Mouse (Mus musculus) lung, postnatal 0 days (tissue): ENCODE measurements at regions not wholly inside any gene's neighbourhood (a gene's known extent, or its start where the extent isn't known, plus 50 kb on each side); places are given as distances from the start of the nearest gene placed in this dataset.

Source experiments
- ATAC-seq: fragments of 200-750 bp; cut with Nextera tagmentation; 2 replicates; pipeline ENCODE4 v1.8.0; 2017; ENCODE audit warnings: moderate library complexity
- DNase-seq: peaks from one replicate; pipeline ENCODE4 v3.0.0-alpha.2; 2016; ENCODE audit warnings: low spot score
- H3K27ac ChIP-seq: fragments of 300-500 bp; sonication (generic); 2 replicates; pipeline ENCODE4 v1.5.1; 2014; ENCODE audit warnings: antibody characterized with exemption, mild to moderate bottlenecking, low read length, mixed read lengths
- H3K27me3 ChIP-seq: fragments of 300-500 bp; sonication (generic); replicated peaks from 2 replicates; pipeline ENCODE4 v1.6.1; 2014; ENCODE audit warnings: low read length, mixed read lengths; ENCODE audit not compliant: insufficient read depth
- H3K36me3 ChIP-seq: fragments of 300-500 bp; sonication (generic); 2 replicates; pipeline ENCODE4 v1.6.1; 2014; ENCODE audit warnings: low read length, mixed read lengths; ENCODE audit not compliant: insufficient read depth
- H3K4me1 ChIP-seq: fragments of 300-500 bp; sonication (generic); 2 replicates; pipeline ENCODE4 v1.6.1; 2014; ENCODE audit warnings: antibody characterized with exemption, low read depth, low read length, mixed read lengths; ENCODE audit not compliant: insufficient read depth
- H3K4me2 ChIP-seq: fragments of 300-500 bp; sonication (generic); replicated peaks from 2 replicates; pipeline ENCODE4 v1.6.1; 2014; ENCODE audit warnings: low read depth, mild to moderate bottlenecking, low read length, moderate library complexity, mixed read lengths
- H3K4me3 ChIP-seq: fragments of 300-500 bp; sonication (generic); 2 replicates; pipeline ENCODE4 v1.5.1; 2014; ENCODE audit warnings: low read depth, low read length
- H3K9ac ChIP-seq: fragments of 300-500 bp; sonication (generic); replicated peaks from 2 replicates; pipeline ENCODE4 v1.6.1; 2014; ENCODE audit warnings: low read depth, mild to moderate bottlenecking
- H3K9me3 ChIP-seq: fragments of 300-500 bp; sonication (generic); 2 replicates; pipeline ENCODE4 v1.6.1; 2016; ENCODE audit warnings: low read length, mixed read lengths
- CTCF ChIP-seq: IDR thresholded peaks from 2 replicates; pipeline ENCODE4 v1.5.1; 2016; ENCODE audit warnings: antibody characterized with exemption, mild to moderate bottlenecking
- EP300 ChIP-seq: IDR thresholded peaks from 2 replicates; pipeline ENCODE4 v1.6.1; 2016; ENCODE audit warnings: antibody characterized with exemption, mild to moderate bottlenecking, control low read depth
- WGBS: fragments of 180-500 bp; shearing (Covaris S2); extraction: QIAGEN DNeasy Blood & Tissue Kit; methylation state at CpG from one replicate; pipeline ENCODE4 v1.1.7; 2014; 5-methylcytosine and 5-hydroxymethylcytosine counted together

DNA sequence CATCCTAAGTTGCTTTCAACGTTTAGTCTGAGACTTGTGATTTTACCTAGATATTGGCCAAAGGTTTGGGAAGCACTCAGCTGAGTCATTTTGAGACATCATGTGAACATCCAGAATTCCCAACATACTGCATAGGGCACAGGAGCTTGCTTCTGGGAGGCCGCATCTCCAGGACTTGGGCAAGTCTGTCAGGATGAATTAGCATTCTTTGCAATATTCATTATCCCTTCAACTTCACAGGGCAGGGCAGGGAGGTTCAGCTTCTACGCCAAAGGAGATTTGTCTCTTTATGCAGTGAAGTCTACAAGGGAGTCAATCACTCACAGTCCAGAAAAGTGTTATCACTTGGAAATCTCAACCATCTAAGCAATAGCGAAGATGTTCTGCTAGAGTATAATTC lies 231.7 kb downstream of the Cpe start:
- Histone ChIP-seq H3K4me1 (no peaks in the 10 kb centered on the region), H3K4me3 (no peak overlapping the region), H3K36me3 (no peaks in the 10 kb centered on the region), H3K27me3 (no peaks in the 10 kb centered on the region), H3K9me3 (no peaks in the 10 kb centered on the region), H3K4me2 (no peak overlapping the region), H3K9ac (no peak overlapping the region), H3K27ac (no peak overlapping the region)
- DNase-seq (no peak), ATAC-seq (no peak)
- TF ChIP-seq CTCF, result no peak
- TF ChIP-seq EP300, result no peak
- WGBS, result 89% methylated on average over 4 of the region's 4 CpGs

DNA sequence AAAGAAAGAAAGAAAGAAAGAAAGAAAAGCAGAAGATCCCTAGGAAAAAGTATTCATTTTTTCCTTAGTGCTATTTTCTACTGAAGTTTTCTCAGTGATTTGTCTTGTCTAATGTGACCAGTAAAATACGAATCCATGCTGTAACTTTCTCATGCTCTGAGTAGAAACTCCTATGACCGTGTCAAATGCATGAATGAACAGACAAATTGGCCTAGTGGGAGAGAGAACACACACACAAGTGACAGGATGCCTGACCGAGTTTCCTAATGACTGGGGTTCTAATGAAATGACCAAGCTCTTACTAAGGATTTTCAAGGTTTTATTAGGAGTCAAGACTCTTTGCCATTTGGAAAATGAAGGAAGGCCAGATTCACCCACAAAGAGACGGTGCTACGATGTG lies 235.9 kb downstream of the Cpe start:
- H3K9ac ChIP-seq, result no peak overlapping the region
- H3K27me3 ChIP-seq, result no peaks in the 10 kb centered on the region
- no peaks in the 10 kb centered on the region for H3K4me1 ChIP-seq
- H3K4me2 ChIP-seq, result no peak overlapping the region
- 83% methylated on average over 5 of the region's 5 CpGs for WGBS
- no peak overlapping the region for H3K27ac ChIP-seq
- ATAC-seq (no peak), DNase-seq (no peak)
- H3K9me3 ChIP-seq, result no peaks in the 10 kb centered on the region
- H3K36me3 ChIP-seq, result no peaks in the 10 kb centered on the region
- no peak overlapping the region for H3K4me3 ChIP-seq
- TF ChIP-seq EP300, result no peak
- TF ChIP-seq CTCF, result no peak

DNA sequence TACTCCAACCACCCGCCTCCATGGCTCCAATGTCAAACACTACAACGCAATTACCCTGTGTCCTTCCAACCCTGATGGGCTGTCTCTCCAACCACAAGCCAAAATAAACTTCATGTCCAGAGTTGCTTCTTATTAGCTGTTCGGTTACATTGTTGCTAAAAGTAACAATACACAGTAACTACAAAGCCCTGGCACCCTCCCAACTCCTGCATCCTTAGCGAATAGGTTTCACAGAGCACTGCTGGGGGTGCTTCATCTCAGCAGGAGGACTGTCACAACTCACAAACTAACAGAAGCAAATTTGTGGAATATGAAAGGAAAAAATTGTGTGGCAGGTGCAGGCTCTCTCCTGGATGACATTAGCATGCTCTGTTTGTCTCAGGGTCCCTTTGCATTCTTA lies 238.1 kb downstream of the Cpe start:
- WGBS, result 66% methylated on average over 4 of the region's 4 CpGs
- no peak for ATAC-seq
- no peak overlapping the region for H3K4me3 ChIP-seq
- H3K9ac ChIP-seq, result no peak overlapping the region
- H3K27me3 ChIP-seq, result no peaks in the 10 kb centered on the region
- no peak overlapping the region for H3K27ac ChIP-seq
- no peaks in the 10 kb centered on the region for H3K9me3 ChIP-seq
- no peaks in the 10 kb centered on the region for H3K36me3 ChIP-seq
- no peak for DNase-seq
- H3K4me1 ChIP-seq, result no peaks in the 10 kb centered on the region
- TF ChIP-seq EP300 (no peak), CTCF (no peak)
- H3K4me2 ChIP-seq, result no peak overlapping the region

DNA sequence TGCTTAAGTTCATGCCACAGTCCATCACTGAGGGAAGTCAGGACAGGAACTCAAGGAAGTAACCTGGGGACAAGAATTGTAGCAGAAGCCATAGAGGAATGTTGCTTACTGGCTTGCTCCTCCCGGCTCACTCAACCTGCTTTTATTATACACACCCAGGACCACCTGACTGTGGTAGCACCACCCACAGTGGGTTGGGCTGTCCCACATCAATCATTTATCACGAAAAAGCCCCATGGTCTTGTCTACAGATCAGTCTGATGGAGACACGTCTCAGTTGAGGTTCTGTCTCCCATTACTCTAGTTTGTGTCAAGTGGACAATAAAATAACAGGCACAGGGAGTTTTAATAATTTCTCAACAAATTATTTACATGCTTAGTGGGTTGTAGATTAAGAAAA lies 239.3 kb upstream of the Tll1 start:
- 74% methylated on average over 3 of the region's 3 CpGs for WGBS
- Histone ChIP-seq H3K9ac (no peak overlapping the region), H3K27ac (no peak overlapping the region), H3K27me3 (no peaks in the 10 kb centered on the region), H3K9me3 (no peaks in the 10 kb centered on the region), H3K4me2 (no peak overlapping the region), H3K4me1 (no peaks in the 10 kb centered on the region), H3K36me3 (no peaks in the 10 kb centered on the region), H3K4me3 (no peak overlapping the region)
- DNase-seq (no peak), ATAC-seq (no peak)
- TF ChIP-seq EP300, result no peak
- no peak for TF ChIP-seq CTCF

DNA sequence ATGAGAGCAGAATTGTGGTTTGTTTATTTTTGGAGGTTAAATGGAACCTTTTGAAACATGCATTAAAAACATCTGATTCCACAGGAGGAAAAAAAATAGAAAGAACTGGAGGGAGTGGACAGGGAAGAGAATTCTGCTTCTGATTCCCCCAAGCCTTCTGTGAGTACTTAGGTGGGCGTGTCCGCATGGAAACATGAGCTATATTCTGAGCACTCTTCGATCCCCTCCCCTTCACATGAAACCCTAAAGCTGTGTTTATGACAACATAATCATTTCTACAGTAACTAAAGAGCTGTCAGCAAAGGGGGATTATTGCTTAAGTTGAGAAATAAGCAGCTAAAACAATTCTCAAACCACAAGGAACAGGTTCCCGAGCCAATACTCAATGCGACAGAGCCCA lies 238.4 kb upstream of the Tll1 start:
- Histone ChIP-seq H3K9ac (no peak overlapping the region), H3K36me3 (no peaks in the 10 kb centered on the region), H3K27ac (no peak overlapping the region), H3K9me3 (no peaks in the 10 kb centered on the region), H3K27me3 (no peaks in the 10 kb centered on the region), H3K4me1 (no peaks in the 10 kb centered on the region), H3K4me3 (no peak overlapping the region), H3K4me2 (no peak overlapping the region)
- 70% methylated on average over 5 of the region's 5 CpGs for WGBS
- no peak for TF ChIP-seq EP300
- TF ChIP-seq CTCF, result no peak
- DNase-seq (peak; percentile 44), ATAC-seq (peak; percentile 38; the same call in 1 of the 2 replicates)

DNA sequence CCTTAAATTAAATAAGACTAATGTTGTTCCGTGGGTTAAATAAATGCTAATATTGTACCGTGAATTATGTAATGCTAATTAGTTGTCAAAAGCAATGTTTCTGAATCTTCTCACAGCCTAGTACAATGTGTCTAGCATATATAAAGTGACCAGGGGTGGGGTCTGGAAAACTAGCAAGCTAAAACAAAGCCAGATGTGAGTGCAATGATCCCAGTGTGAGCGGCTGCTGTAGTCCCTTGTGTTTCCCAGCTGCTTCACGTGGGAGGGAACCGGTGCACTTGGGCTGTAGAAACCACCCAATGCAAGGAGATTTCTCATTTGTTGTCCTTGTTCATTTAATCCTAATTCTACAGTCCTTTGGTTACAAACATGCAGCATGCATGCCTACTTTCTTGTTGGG lies 232.4 kb upstream of the Tll1 start:
- ATAC-seq, result no peak
- Histone ChIP-seq H3K27me3 (no peaks in the 10 kb centered on the region), H3K4me3 (no peak overlapping the region), H3K9ac (no peak overlapping the region), H3K4me1 (no peaks in the 10 kb centered on the region), H3K9me3 (no peaks in the 10 kb centered on the region), H3K36me3 (no peaks in the 10 kb centered on the region), H3K27ac (no peak overlapping the region), H3K4me2 (no peak overlapping the region)
- no peak for DNase-seq
- TF ChIP-seq CTCF (no peak), EP300 (no peak)
- WGBS, result 73% methylated on average over 5 of the region's 5 CpGs

DNA sequence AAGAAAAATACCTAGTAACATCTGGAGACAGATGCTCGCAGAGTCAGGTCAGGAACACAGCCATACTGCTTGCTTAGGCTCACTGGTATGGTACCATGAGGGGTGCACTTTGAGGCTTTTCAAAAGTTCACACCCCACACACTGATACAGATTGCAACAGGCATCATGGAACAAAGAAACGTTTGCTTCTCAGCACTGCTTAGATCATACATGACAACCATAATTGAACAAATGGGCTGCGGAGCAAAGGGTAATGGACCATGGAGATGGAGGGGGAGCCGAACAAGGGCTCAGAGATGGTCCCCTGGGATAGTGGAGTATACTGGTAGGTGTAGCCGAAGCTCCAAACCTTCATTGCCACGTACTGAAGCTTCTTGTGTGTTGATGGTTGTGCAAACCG lies 228.6 kb upstream of the Tll1 start:
- WGBS, result 83% methylated on average over 7 of the region's 7 CpGs
- Histone ChIP-seq H3K9me3 (no peaks in the 10 kb centered on the region), H3K36me3 (no peaks in the 10 kb centered on the region), H3K4me1 (no peaks in the 10 kb centered on the region), H3K27me3 (no peaks in the 10 kb centered on the region), H3K27ac (no peak overlapping the region), H3K9ac (no peak overlapping the region), H3K4me3 (no peak overlapping the region), H3K4me2 (no peak overlapping the region)
- TF ChIP-seq CTCF (no peak), EP300 (no peak)
- DNase-seq (no peak), ATAC-seq (no peak)
